In genomic region chr10:91988364-91988763, GRCm38 (mm10) we compare ENCODE assay signal across 11 mouse cellular contexts.
DNase-seq lines count a peak whose midpoint lies in the region; ATAC-seq and TF ChIP-seq lines count a peak whose summit lies in the region.
"Had no signal": no experiment of that assay in that cellular context is flagged by ENCODE, and none has a peak within 500 bp of the region (broad histone marks: within the 10 kb centered on the region; RNA-seq: fewer than 3 reads in every experiment).

No protein-coding gene starts in this region.

- CTCF ChIA-PET in Patski (lab: Charles Lee) = interaction anchor here (0.7 to 1.3 kb wide), 5 partner anchors 10 to 29 kb away, joined by 3 to 5 read pairs (median 4); no protein-coding TSS in a partner anchor

- TF ChIP-seq CTCF in hindbrain, postnatal 0 days (IDR thresholded peaks at IDR 0.05; ENCODE audit: low read depth) = no peak
- no peak for TF ChIP-seq CTCF in Patski (IDR thresholded peaks at IDR 0.05)
- TF ChIP-seq CTCF in lung, postnatal 0 days (IDR thresholded peaks at IDR 0.05) = no peak

- no peaks in the 10 kb centered on the region for H3K27me3 ChIP-seq in hindbrain, postnatal 0 days (ENCODE audit: insufficient read depth, low read length)
- no peaks in the 10 kb centered on the region for H3K27me3 ChIP-seq in hindbrain, embryonic 14.5 days (ENCODE audit: control insufficient read depth, insufficient read depth, low read length)
- H3K27me3 ChIP-seq in Patski = no peaks in the 10 kb centered on the region
- H3K27me3 ChIP-seq in forebrain, embryonic 11.5 days (ENCODE audit: control insufficient read depth, insufficient read depth, low read length) = no peaks in the 10 kb centered on the region
- no peaks in the 10 kb centered on the region for H3K27me3 ChIP-seq in lung, postnatal 0 days (replicated peaks; ENCODE audit: insufficient read depth, low read length)
- H3K27me3 ChIP-seq: embryonic facial prominence, embryonic 13.5 days; neural tube, embryonic 15.5 days had no signal

- 38% methylated on average over 8 of the region's 8 CpGs for WGBS in hindbrain, postnatal 0 days
- WGBS in hindbrain, embryonic 14.5 days = 62% methylated on average over 8 of the region's 8 CpGs
- WGBS in forebrain, embryonic 11.5 days = 25% methylated on average over 8 of the region's 8 CpGs
- WGBS in lung, postnatal 0 days = 39% methylated on average over 8 of the region's 8 CpGs

- H3K4me1 ChIP-seq in hindbrain, postnatal 0 days (ENCODE audit: insufficient read depth, low read length) = 0 out of 2 replicates have a peak, but pooled peaks cover 6% of the 10 kb centered on the region
- peaks cover 4% of the 10 kb centered on the region; the same call in 1 of the 2 replicates for H3K4me1 ChIP-seq in hindbrain, embryonic 14.5 days (replicated peaks; ENCODE audit: control insufficient read depth, insufficient read depth, low read length)
- no peaks in the 10 kb centered on the region; the same call in 1 of the 2 replicates for H3K4me1 ChIP-seq in forebrain, embryonic 11.5 days (replicated peaks; ENCODE audit: control insufficient read depth, insufficient read depth, low read length)
- no peaks in the 10 kb centered on the region for H3K4me1 ChIP-seq in lung, postnatal 0 days (ENCODE audit: insufficient read depth, low read depth, low read length)
- H3K4me1 ChIP-seq: neural tube, embryonic 15.5 days had no signal

- H3K27ac ChIP-seq in hindbrain, postnatal 0 days = no peak overlapping the region
- H3K27ac ChIP-seq in hindbrain, embryonic 14.5 days = no peak overlapping the region
- peak overlapping the region; percentile 42; the same call in 1 of the 2 replicates for H3K27ac ChIP-seq in forebrain, embryonic 11.5 days (ENCODE audit: low read depth, low read length)
- no peak overlapping the region for H3K27ac ChIP-seq in lung, postnatal 0 days (ENCODE audit: low read length)
- H3K27ac ChIP-seq: embryonic facial prominence, embryonic 13.5 days; neural tube, embryonic 15.5 days had no signal

- TF ChIP-seq EP300 in lung, postnatal 0 days (IDR thresholded peaks at IDR 0.05) = peak; percentile 37; the same call in 1 of the 2 replicates

- no peaks in the 10 kb centered on the region for H3K36me3 ChIP-seq in hindbrain, postnatal 0 days (ENCODE audit: insufficient read depth, low read length)
- H3K36me3 ChIP-seq in hindbrain, embryonic 14.5 days (replicated peaks; ENCODE audit: control insufficient read depth, insufficient read depth) = no peaks in the 10 kb centered on the region
- no peaks in the 10 kb centered on the region for H3K36me3 ChIP-seq in forebrain, embryonic 11.5 days (ENCODE audit: control insufficient read depth, insufficient read depth, low read length)
- H3K36me3 ChIP-seq in lung, postnatal 0 days (ENCODE audit: insufficient read depth, low read length) = no peaks in the 10 kb centered on the region
- H3K36me3 ChIP-seq: embryonic facial prominence, embryonic 13.5 days; neural tube, embryonic 15.5 days had no signal

- DNase-seq in hindbrain, postnatal 0 days (ENCODE audit: low spot score) = peak; percentile 36
- DNase-seq in hindbrain, embryonic 14.5 days (ENCODE audit: low spot score) = no peak
- peak; percentile 83 for DNase-seq in Patski (ENCODE audit: low read depth, low spot score)
- DNase-seq in forebrain, embryonic 11.5 days (ENCODE audit: low spot score) = peak; percentile 54
- peak; percentile 63 for DNase-seq in lung, postnatal 0 days (ENCODE audit: low spot score)
- no peak for DNase-seq in cerebellum, adult 18-20 months
- DNase-seq in spleen, postnatal 10 days (ENCODE audit: low spot score in 2 of 2) = no peak
- no peak for DNase-seq in neural tube, embryonic 10.5 days (ENCODE audit: extremely low spot score, low spot score)
- DNase-seq: liver, postnatal 0 days had no signal

- no peak overlapping the region for H3K4me2 ChIP-seq in hindbrain, postnatal 0 days (ENCODE audit: low read depth, low read length)
- H3K4me2 ChIP-seq in hindbrain, embryonic 14.5 days (replicated peaks) = no peak overlapping the region
- H3K4me2 ChIP-seq in forebrain, embryonic 11.5 days (ENCODE audit: low read depth, low read length, severe bottlenecking) = no peak overlapping the region
- no peak overlapping the region for H3K4me2 ChIP-seq in lung, postnatal 0 days (replicated peaks; ENCODE audit: low read depth, low read length)
- H3K4me2 ChIP-seq: embryonic facial prominence, embryonic 13.5 days; neural tube, embryonic 15.5 days had no signal

- no peak overlapping the region for H3K4me3 ChIP-seq in hindbrain, postnatal 0 days (ENCODE audit: low read length)
- no peak overlapping the region for H3K4me3 ChIP-seq in hindbrain, embryonic 14.5 days (replicated peaks; ENCODE audit: low read length)
- H3K4me3 ChIP-seq in forebrain, embryonic 11.5 days (ENCODE audit: low read depth, low read length) = no peak overlapping the region
- no peak overlapping the region for H3K4me3 ChIP-seq in lung, postnatal 0 days (ENCODE audit: low read depth, low read length)
- H3K4me3 ChIP-seq: embryonic facial prominence, embryonic 13.5 days; neural tube, embryonic 15.5 days had no signal

- POLR2A ChIA-PET in Patski (lab: Charles Lee) = no interaction called here

- no peak overlapping the region for H3K9ac ChIP-seq in hindbrain, postnatal 0 days (replicated peaks; ENCODE audit: low read length)
- H3K9ac ChIP-seq in hindbrain, embryonic 14.5 days = no peak overlapping the region
- H3K9ac ChIP-seq in forebrain, embryonic 11.5 days (ENCODE audit: low read length) = no peak overlapping the region
- no peak overlapping the region for H3K9ac ChIP-seq in lung, postnatal 0 days (replicated peaks; ENCODE audit: low read depth)
- H3K9ac ChIP-seq: embryonic facial prominence, embryonic 13.5 days; liver, postnatal 0 days; neural tube, embryonic 15.5 days had no signal

- in situ Hi-C loops in Patski (cut with MboI; ENCODE audit: low pct_unique_long_range_greater_than_20kb) = no loop called here

- no peaks in the 10 kb centered on the region for H3K9me3 ChIP-seq in hindbrain, postnatal 0 days (ENCODE audit: low read length)
- H3K9me3 ChIP-seq in hindbrain, embryonic 14.5 days (ENCODE audit: control insufficient read depth, low read length) = 0 out of 2 replicates have a peak, but pooled peaks cover 2% of the 10 kb centered on the region
- no peaks in the 10 kb centered on the region for H3K9me3 ChIP-seq in forebrain, embryonic 11.5 days (ENCODE audit: control insufficient read depth, low read length)
- no peaks in the 10 kb centered on the region for H3K9me3 ChIP-seq in lung, postnatal 0 days (ENCODE audit: low read length)
- H3K9me3 ChIP-seq: embryonic facial prominence, embryonic 13.5 days; neural tube, embryonic 15.5 days had no signal

- no peak for ATAC-seq in hindbrain, postnatal 0 days
- ATAC-seq in hindbrain, embryonic 14.5 days (ENCODE audit: low FRiP score) = no peak
- ATAC-seq in Patski = peak; percentile 54
- ATAC-seq in forebrain, embryonic 11.5 days (replicated peaks; ENCODE audit: low FRiP score) = peak; percentile 60
- peak; percentile 33 for ATAC-seq in lung, postnatal 0 days
- ATAC-seq: liver, postnatal 0 days had no signal

Comparison
In these comparisons a context has a peak if more than half of its experiments do, and no peak if none do; other contexts are left out.
1. DNase-seq: peak in hindbrain, postnatal 0 days (single experiment), Patski (single experiment), forebrain, embryonic 11.5 days (single experiment) and lung, postnatal 0 days (single experiment); none in hindbrain, embryonic 14.5 days (single experiment), cerebellum, adult 18-20 months (0 of 2), spleen, postnatal 10 days (0 of 2) and neural tube, embryonic 10.5 days (single experiment).
2. ATAC-seq: peak in Patski (single experiment), forebrain, embryonic 11.5 days (single experiment) and lung, postnatal 0 days (single experiment); none in hindbrain, postnatal 0 days (single experiment) and hindbrain, embryonic 14.5 days (single experiment).